ENCODE assay signal across 10 mouse cellular contexts in genomic region chr8:4192305-4192704, GRCm38 (mm10). TPM values are rescaled to one million over a fixed set of nuclear protein-coding genes. Genes with fewer than 3 reads are reported as not detected.
DNase-seq lines count a peak whose midpoint lies in the region; ATAC-seq and TF ChIP-seq lines count a peak whose summit lies in the region.
"Had no signal": no experiment of that assay in that cellular context is flagged by ENCODE, and none has a peak within 500 bp of the region (broad histone marks: within the 10 kb centered on the region; RNA-seq: fewer than 3 reads in every experiment).

No protein-coding gene starts in this region.

- DNase-seq in left cerebral cortex, adult 2 months (ENCODE audit: extremely low spot score in 1 of 2, low spot score in 2 of 2) = no peak
- DNase-seq in left cerebral cortex, adult 18-20 months (ENCODE audit: low spot score in 2 of 2) = no peak
- DNase-seq in forebrain, embryonic 14.5 days (ENCODE audit: low spot score) = peak; percentile 51
- DNase-seq in layer of hippocampus, adult 9-11 months = peak; percentile 87
- DNase-seq in gastrocnemius, postnatal 10 days = no peak
- DNase-seq in natural killer cell, adult 2 months (ENCODE audit: low spot score in 2 of 2) = no peak

- H3K9ac ChIP-seq in forebrain, embryonic 14.5 days (ENCODE audit: low read length) = no peak overlapping the region
- H3K9ac ChIP-seq: heart, embryonic 13.5 days had no signal

- 34% methylated on average over 5 of the region's 5 CpGs for WGBS in forebrain, embryonic 14.5 days
- 41% methylated on average over 5 of the region's 5 CpGs for WGBS in olfactory bulb, adult 2 months

- H3K27me3 ChIP-seq in forebrain, embryonic 14.5 days (replicated peaks; ENCODE audit: control insufficient read depth, insufficient read depth, low read length) = no peaks in the 10 kb centered on the region
- H3K27me3 ChIP-seq: heart, embryonic 13.5 days had no signal

- H3K4me2 ChIP-seq in forebrain, embryonic 14.5 days (ENCODE audit: low read length) = no peak overlapping the region

- peaks cover 57% of the 10 kb centered on the region for H3K36me3 ChIP-seq in forebrain, embryonic 14.5 days (ENCODE audit: control insufficient read depth, insufficient read depth, low read length)

- H3K27ac ChIP-seq in left cerebral cortex, adult 2 months = peak overlapping the region; percentile 76
- H3K27ac ChIP-seq in forebrain, embryonic 14.5 days (ENCODE audit: low read depth, low read length) = peak overlapping the region; percentile 70
- peak overlapping the region; percentile 43; the same call in 1 of the 2 replicates for H3K27ac ChIP-seq in olfactory bulb, adult 2 months (ENCODE audit: insufficient read depth, low read depth, low read length)
- H3K27ac ChIP-seq: heart, embryonic 13.5 days; macrophage had no signal

- H3K4me3 ChIP-seq in left cerebral cortex, adult 2 months = no peak overlapping the region
- no peak overlapping the region for H3K4me3 ChIP-seq in forebrain, embryonic 14.5 days (ENCODE audit: low read depth, low read length)
- H3K4me3 ChIP-seq in olfactory bulb, adult 2 months (ENCODE audit: insufficient read depth, low read depth, low read length) = no peak overlapping the region
- H3K4me3 ChIP-seq: heart, embryonic 13.5 days had no signal

- intact Hi-C loops in left cerebral cortex, adult 2 months (cut with DNase I) = no loop called here

- TF ChIP-seq POLR2A in olfactory bulb, adult 2 months (IDR thresholded peaks at IDR 0.05; ENCODE audit: insufficient read depth, low read depth, low read length) = no peak

- peak; percentile 44; the same call in 1 of the 2 replicates for ATAC-seq in forebrain, embryonic 14.5 days
- ATAC-seq in granulocyte monocyte progenitor cell, adult 5-6 weeks (replicated peaks; ENCODE audit: poor library complexity, severe bottlenecking) = no peak

- no peaks in the 10 kb centered on the region for H3K9me3 ChIP-seq in forebrain, embryonic 14.5 days (replicated peaks; ENCODE audit: control insufficient read depth, low read length)
- H3K9me3 ChIP-seq: heart, embryonic 13.5 days had no signal

- TF ChIP-seq CTCF in left cerebral cortex, adult 2 months (IDR thresholded peaks at IDR 0.05) = no peak
- TF ChIP-seq CTCF in olfactory bulb, adult 2 months (IDR thresholded peaks at IDR 0.05; ENCODE audit: insufficient read depth, low read depth, low read length) = no peak

- peaks cover 13% of the 10 kb centered on the region for H3K4me1 ChIP-seq in forebrain, embryonic 14.5 days (ENCODE audit: control insufficient read depth, insufficient read depth, low read length)
- H3K4me1 ChIP-seq in olfactory bulb, adult 2 months (ENCODE audit: control insufficient read depth, insufficient read depth, low read length) = peaks cover 21% of the 10 kb centered on the region

RNA-seq across cellular contexts. Expression of gene Prr36, which starts 25.0 kb away (rescaled TPM):
- total RNA-seq in left cerebral cortex, adult 2 months (2021) = 10 to 100 TPM; 42.9 to 46.0 TPM
- total RNA-seq in left cerebral cortex, adult 18-20 months (2021) = 10 to 100 TPM; 32.7 to 41.9 TPM
- polyA plus RNA-seq in forebrain, embryonic 14.5 days (2014; fragmentation: Nextera tagmentation; extraction: Ambion mirVana) = 25.3 and 38.7 TPM in 2 replicates
- polyA plus RNA-seq in olfactory bulb, adult 2 months (2012; ENCODE audit: insufficient read depth, insufficient read length, low replicate concordance, missing spikeins) = not detected in 2 replicates
- under 1 TPM; 0.16 to 0.21 TPM for total RNA-seq in gastrocnemius, postnatal 10 days (2021)
- total RNA-seq in granulocyte monocyte progenitor cell, adult 5-6 weeks (2014; fragmentation: Nextera tagmentation) = 0.68 and 0.80 TPM in 2 replicates
- under 0.01 TPM in 1 of 2 replicates, not detected in the other for total RNA-seq in granulocyte monocyte progenitor cell, adult 5-6 weeks (2017)

RNA-seq across cellular contexts. Expression of gene Evi5l, which starts 25.9 kb away (rescaled TPM):
- 100 to 1,000 TPM; 107 to 110 TPM for total RNA-seq in left cerebral cortex, adult 2 months (2021)
- 100 to 1,000 TPM in 1 of 2 experiments, 10 to 100 TPM in 1; 98.1 to 102 TPM for total RNA-seq in left cerebral cortex, adult 18-20 months (2021)
- 45.9 and 70.0 TPM in 2 replicates for polyA plus RNA-seq in forebrain, embryonic 14.5 days (2014; fragmentation: Nextera tagmentation; extraction: Ambion mirVana)
- polyA plus RNA-seq in olfactory bulb, adult 2 months (2012; ENCODE audit: insufficient read depth, insufficient read length, low replicate concordance, missing spikeins) = not detected in 2 replicates
- total RNA-seq in gastrocnemius, postnatal 10 days (2021) = 10 to 100 TPM; 15.5 to 20.5 TPM
- total RNA-seq in granulocyte monocyte progenitor cell, adult 5-6 weeks (2014; fragmentation: Nextera tagmentation) = 4.4 and 10.5 TPM in 2 replicates
- total RNA-seq in granulocyte monocyte progenitor cell, adult 5-6 weeks (2017) = 4.1 and 9.4 TPM in 2 replicates

RNA-seq across cellular contexts. Expression of gene Lrrc8e, which starts 34.3 kb away (rescaled TPM):
- total RNA-seq in left cerebral cortex, adult 2 months (2021) = not detected
- total RNA-seq in left cerebral cortex, adult 18-20 months (2021) = under 1 TPM in 1 of 2 experiments, not detected in 1; 0.33 TPM
- not detected in 2 replicates for polyA plus RNA-seq in forebrain, embryonic 14.5 days (2014; fragmentation: Nextera tagmentation; extraction: Ambion mirVana)
- polyA plus RNA-seq in olfactory bulb, adult 2 months (2012; ENCODE audit: insufficient read depth, insufficient read length, low replicate concordance, missing spikeins) = not detected in 2 replicates
- under 1 TPM in 1 of 2 experiments, not detected in 1; 0.29 TPM for total RNA-seq in gastrocnemius, postnatal 10 days (2021)
- total RNA-seq in granulocyte monocyte progenitor cell, adult 5-6 weeks (2014; fragmentation: Nextera tagmentation) = not detected in 2 replicates
- total RNA-seq in granulocyte monocyte progenitor cell, adult 5-6 weeks (2017) = not detected in 2 replicates
- polyA plus RNA-seq: heart, embryonic 13.5 days; macrophage had no signal

RNA-seq across cellular contexts. Expression of gene Map2k7, which starts 46.2 kb away (rescaled TPM):
- 10 to 100 TPM; 98.1 to 99.1 TPM for total RNA-seq in left cerebral cortex, adult 2 months (2021)
- 100 to 1,000 TPM in 1 of 2 experiments, 10 to 100 TPM in 1; 92.3 to 108 TPM for total RNA-seq in left cerebral cortex, adult 18-20 months (2021)
- polyA plus RNA-seq in forebrain, embryonic 14.5 days (2014; fragmentation: Nextera tagmentation; extraction: Ambion mirVana) = 20.3 and 22.7 TPM in 2 replicates
- not detected in 2 replicates for polyA plus RNA-seq in olfactory bulb, adult 2 months (2012; ENCODE audit: insufficient read depth, insufficient read length, low replicate concordance, missing spikeins)
- total RNA-seq in gastrocnemius, postnatal 10 days (2021) = 10 to 100 TPM; 61.4 to 65.5 TPM
- 29.7 and 44.6 TPM in 2 replicates for total RNA-seq in granulocyte monocyte progenitor cell, adult 5-6 weeks (2014; fragmentation: Nextera tagmentation)
- total RNA-seq in granulocyte monocyte progenitor cell, adult 5-6 weeks (2017) = 21.5 and 34.3 TPM in 2 replicates

RNA-seq across cellular contexts. Expression of gene Gm49320, which starts 46.4 kb away (rescaled TPM):
- 1 to 10 TPM in 1 of 2 experiments, not detected in 1; 1.8 TPM for total RNA-seq in left cerebral cortex, adult 2 months (2021)
- not detected for total RNA-seq in left cerebral cortex, adult 18-20 months (2021)
- polyA plus RNA-seq in forebrain, embryonic 14.5 days (2014; fragmentation: Nextera tagmentation; extraction: Ambion mirVana) = 0.51 TPM in 1 of 2 replicates, not detected in the other
- polyA plus RNA-seq in olfactory bulb, adult 2 months (2012; ENCODE audit: insufficient read depth, insufficient read length, low replicate concordance, missing spikeins) = not detected in 2 replicates
- under 1 TPM; 0.14 to 0.31 TPM for total RNA-seq in gastrocnemius, postnatal 10 days (2021)
- total RNA-seq in granulocyte monocyte progenitor cell, adult 5-6 weeks (2014; fragmentation: Nextera tagmentation) = 1.1 TPM in 1 of 2 replicates, not detected in the other
- total RNA-seq in granulocyte monocyte progenitor cell, adult 5-6 weeks (2017) = 0.52 TPM in 1 of 2 replicates, not detected in the other

Comparison
In these comparisons a context has a peak if more than half of its experiments do, and no peak if none do; other contexts are left out.
1. DNase-seq: peak in forebrain, embryonic 14.5 days (single experiment) and layer of hippocampus, adult 9-11 months (single experiment); none in left cerebral cortex, adult 2 months (0 of 2), left cerebral cortex, adult 18-20 months (0 of 2), gastrocnemius, postnatal 10 days (single experiment) and natural killer cell, adult 2 months (0 of 2).
2. RNA of gene Prr36, which starts 25.0 kb away (total RNA-seq): 42.9 to 46.0 TPM in left cerebral cortex, adult 2 months and 32.7 to 41.9 TPM in left cerebral cortex, adult 18-20 months; under 0.01 to 0.80 TPM in granulocyte monocyte progenitor cell, adult 5-6 weeks and 0.16 to 0.21 TPM in gastrocnemius, postnatal 10 days; every median in the first group is over 10 times any median in the second.
3. RNA of gene Evi5l, which starts 25.9 kb away (total RNA-seq): 107 to 110 TPM in left cerebral cortex, adult 2 months and 98.1 to 102 TPM in left cerebral cortex, adult 18-20 months; 15.5 to 20.5 TPM in gastrocnemius, postnatal 10 days and 4.1 to 10.5 TPM in granulocyte monocyte progenitor cell, adult 5-6 weeks; every median in the first group is over 4 times any median in the second.
4. Peak in every context shown above with its lines, with median percentiles within 50 percentile points of each other: H3K27ac ChIP-seq.